Mouse (Mus musculus): ENCODE measurements around the gene Hpse2. TPM values are rescaled to one million over a fixed set of nuclear protein-coding genes. Genes with fewer than 3 reads are reported as not detected.

The Hpse2 gene
- polyA plus RNA-seq, 1 experiment from 2014 or later = 1.1 TPM

DNA sequence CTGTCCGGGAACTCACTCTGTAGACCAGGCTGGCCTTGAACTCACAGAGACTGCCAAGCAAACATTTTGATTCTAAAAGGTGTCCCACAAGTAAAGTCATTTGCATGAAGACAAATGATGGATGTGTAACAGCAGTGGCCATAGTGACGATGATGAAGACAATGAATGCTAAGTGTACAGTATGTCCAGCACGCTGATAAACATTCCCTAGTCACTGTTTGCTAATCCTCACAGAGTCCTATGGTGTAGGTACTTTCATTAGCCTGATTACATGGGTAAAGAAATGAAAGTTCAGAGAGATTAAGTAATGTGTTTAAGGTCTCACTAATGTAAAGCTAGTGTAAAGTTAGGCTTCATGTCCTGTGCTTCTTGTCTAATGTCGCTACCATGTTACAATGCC is 511.6 kb downstream of the Hpse2 start:
- no peak overlapping the region for H3K4me3 ChIP-seq (ENCODE audit: control insufficient read depth in 1 of 2, insufficient read depth in 1 of 2, low read depth in 1 of 2, low read length in 2 of 2)
- H3K27ac ChIP-seq (replicated peaks in 1 of 2; ENCODE audit: control insufficient read depth in 1 of 2, insufficient read depth in 1 of 2, low read depth in 2 of 2, low read length in 2 of 2) = no peak overlapping the region
- peaks cover 2 to 4% of the 10 kb centered on the region in 2 experiments; a peak in 3 of 4 replicates for H3K4me1 ChIP-seq (ENCODE audit: control insufficient read depth in 2 of 2, insufficient read depth in 2 of 2, low read length in 2 of 2)
- no peaks in the 10 kb centered on the region for H3K27me3 ChIP-seq (ENCODE audit: control insufficient read depth, insufficient read depth, low read length)
- no peak for ATAC-seq (ENCODE audit: insufficient number of reproducible peaks, insufficient read depth, low FRiP score, low read depth)
- no peak overlapping the region for H3K4me2 ChIP-seq (ENCODE audit: low read length)
- 78% methylated on average over 4 of the region's 4 CpGs for WGBS
- H3K36me3 ChIP-seq (ENCODE audit: control insufficient read depth, insufficient read depth, low read length) = no peaks in the 10 kb centered on the region
- H3K9ac ChIP-seq (ENCODE audit: low read length) = no peak overlapping the region
- H3K9me3 ChIP-seq (ENCODE audit: control insufficient read depth, low read length) = no peaks in the 10 kb centered on the region

DNA sequence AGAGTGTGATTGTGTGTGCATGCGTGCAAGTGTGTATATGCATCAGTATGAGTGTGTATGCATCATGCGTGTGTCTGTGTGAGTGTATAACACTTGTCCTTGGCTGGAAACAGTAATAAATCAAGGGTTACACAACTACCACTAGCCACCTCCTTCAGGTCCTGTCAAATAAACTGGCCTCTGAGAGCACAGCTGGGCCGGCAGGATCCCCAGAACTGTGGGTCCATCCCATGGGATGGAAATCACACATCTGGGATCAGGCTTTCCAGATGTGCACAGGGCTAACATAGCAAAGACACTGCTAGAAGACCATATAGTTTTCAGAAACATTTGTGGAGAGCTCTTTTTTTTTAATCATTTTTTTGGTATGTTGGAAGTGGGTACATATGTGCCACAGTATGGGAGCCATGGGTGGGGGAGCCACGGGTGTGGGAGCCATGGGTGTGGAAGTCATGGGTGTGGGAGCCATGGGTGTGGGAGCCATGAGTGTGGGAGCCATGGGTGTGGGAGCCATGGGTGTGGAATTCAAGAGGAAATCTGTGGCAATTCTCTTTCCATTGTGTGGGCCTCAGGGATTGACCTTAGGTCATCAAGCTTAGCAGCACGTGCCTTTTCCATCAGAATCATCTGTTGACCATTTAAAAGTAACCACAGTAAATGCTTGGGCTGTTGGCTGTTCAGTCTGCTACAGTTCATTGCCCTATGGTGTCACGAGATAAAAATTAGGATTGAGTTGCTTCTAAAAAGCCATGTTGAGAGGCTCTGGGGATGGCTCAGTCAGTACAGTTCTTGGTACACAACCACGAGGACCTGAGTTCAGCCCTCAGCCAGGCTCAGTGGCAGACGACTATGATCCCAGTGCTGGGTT is 518.3 kb downstream of the Hpse2 start:
- Histone ChIP-seq H3K9ac (ENCODE audit: low read length) (no peak overlapping the region), H3K27me3 (ENCODE audit: control insufficient read depth, insufficient read depth, low read length) (no peaks in the 10 kb centered on the region), H3K36me3 (ENCODE audit: control insufficient read depth, insufficient read depth, low read length) (no peaks in the 10 kb centered on the region), H3K27ac (replicated peaks in 1 of 2; ENCODE audit: control insufficient read depth in 1 of 2, insufficient read depth in 1 of 2, low read depth in 2 of 2, low read length in 2 of 2) (peak overlapping the region in 1 of 2 experiments; percentile 56; a peak in 2 of 4 replicates), H3K4me3 (ENCODE audit: control insufficient read depth in 1 of 2, insufficient read depth in 1 of 2, low read depth in 1 of 2, low read length in 2 of 2) (no peak overlapping the region), H3K4me1 (ENCODE audit: control insufficient read depth in 2 of 2, insufficient read depth in 2 of 2, low read length in 2 of 2) (peaks cover 14 to 16% of the 10 kb centered on the region in 2 experiments), H3K9me3 (ENCODE audit: control insufficient read depth, low read length) (no peaks in the 10 kb centered on the region), H3K4me2 (ENCODE audit: low read length) (no peak overlapping the region)
- ATAC-seq (ENCODE audit: insufficient number of reproducible peaks, insufficient read depth, low FRiP score, low read depth) = peak; percentile 17; the same call in 1 of the 2 replicates
- 63% methylated on average over 8 of the region's 8 CpGs for WGBS

DNA sequence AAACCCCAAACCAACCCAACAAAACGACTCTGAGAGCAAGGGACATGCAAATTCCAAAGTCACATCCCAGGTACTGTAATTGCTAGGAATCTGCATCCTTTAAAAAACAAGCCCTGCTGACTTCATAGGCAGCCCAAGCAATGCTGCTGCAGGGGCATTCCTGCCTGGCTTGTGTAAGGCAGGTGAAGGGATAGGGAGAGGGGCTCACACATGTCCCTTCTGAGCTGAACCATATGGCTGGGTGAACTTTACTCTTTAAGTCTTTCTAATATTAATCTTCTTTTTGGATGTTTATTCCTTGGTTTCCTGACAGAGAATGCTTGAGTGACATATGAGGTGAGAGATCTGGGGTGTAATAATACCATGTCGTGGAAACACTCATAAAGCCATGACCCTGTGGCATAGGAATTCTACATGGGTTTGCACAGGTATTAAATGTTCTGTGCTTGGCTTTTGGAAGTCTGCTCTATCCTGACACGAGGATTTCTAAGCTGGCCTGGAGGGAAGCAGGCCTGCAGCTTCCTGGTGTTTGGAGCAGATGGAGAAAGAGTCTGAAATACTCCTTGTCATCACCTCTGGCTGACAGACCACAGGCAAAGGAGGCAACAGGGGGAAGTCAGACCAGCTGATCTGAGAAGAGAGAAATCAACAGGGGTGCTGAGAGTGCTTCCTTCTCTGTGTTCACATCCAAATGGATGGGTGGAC is 519.0 kb downstream of the Hpse2 start:
- Histone ChIP-seq H3K4me2 (ENCODE audit: low read length) (no peak overlapping the region), H3K4me1 (ENCODE audit: control insufficient read depth in 2 of 2, insufficient read depth in 2 of 2, low read length in 2 of 2) (peaks cover 14 to 16% of the 10 kb centered on the region in 2 experiments), H3K9ac (ENCODE audit: low read length) (no peak overlapping the region), H3K27me3 (ENCODE audit: control insufficient read depth, insufficient read depth, low read length) (no peaks in the 10 kb centered on the region), H3K36me3 (ENCODE audit: control insufficient read depth, insufficient read depth, low read length) (no peaks in the 10 kb centered on the region), H3K4me3 (ENCODE audit: control insufficient read depth in 1 of 2, insufficient read depth in 1 of 2, low read depth in 1 of 2, low read length in 2 of 2) (no peak overlapping the region), H3K27ac (replicated peaks in 1 of 2; ENCODE audit: control insufficient read depth in 1 of 2, insufficient read depth in 1 of 2, low read depth in 2 of 2, low read length in 2 of 2) (peak overlapping the region in 1 of 2 experiments; percentile 56; a peak in 2 of 4 replicates), H3K9me3 (ENCODE audit: control insufficient read depth, low read length) (no peaks in the 10 kb centered on the region)
- 22% methylated on average over 3 of the region's 3 CpGs for WGBS
- ATAC-seq (ENCODE audit: insufficient number of reproducible peaks, insufficient read depth, low FRiP score, low read depth) = peak; percentile 73

DNA sequence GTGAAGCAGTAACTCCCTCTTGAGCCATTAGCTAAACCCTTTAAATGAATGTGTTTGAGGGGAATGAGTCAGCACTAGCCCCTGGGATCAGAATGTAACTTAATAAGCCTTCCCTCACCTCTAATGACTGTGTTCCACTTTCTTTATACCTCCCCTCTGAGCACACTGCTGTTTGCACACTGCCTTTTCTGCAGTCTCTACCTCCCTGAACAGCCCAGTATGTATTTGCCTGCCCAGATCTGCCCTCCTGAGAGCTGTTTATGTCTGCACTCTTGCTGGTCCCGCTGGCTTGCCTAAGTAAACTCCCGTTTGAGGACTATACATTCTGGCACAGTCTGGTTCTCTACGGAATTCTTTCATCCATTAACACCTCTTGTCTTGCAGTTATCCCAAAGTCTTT is 525.1 kb downstream of the Hpse2 start:
- no peak for ATAC-seq (ENCODE audit: insufficient number of reproducible peaks, insufficient read depth, low FRiP score, low read depth)
- no peak overlapping the region for H3K4me3 ChIP-seq (ENCODE audit: control insufficient read depth in 1 of 2, insufficient read depth in 1 of 2, low read depth in 1 of 2, low read length in 2 of 2)
- H3K27me3 ChIP-seq (ENCODE audit: control insufficient read depth, insufficient read depth, low read length) = no peaks in the 10 kb centered on the region

DNA sequence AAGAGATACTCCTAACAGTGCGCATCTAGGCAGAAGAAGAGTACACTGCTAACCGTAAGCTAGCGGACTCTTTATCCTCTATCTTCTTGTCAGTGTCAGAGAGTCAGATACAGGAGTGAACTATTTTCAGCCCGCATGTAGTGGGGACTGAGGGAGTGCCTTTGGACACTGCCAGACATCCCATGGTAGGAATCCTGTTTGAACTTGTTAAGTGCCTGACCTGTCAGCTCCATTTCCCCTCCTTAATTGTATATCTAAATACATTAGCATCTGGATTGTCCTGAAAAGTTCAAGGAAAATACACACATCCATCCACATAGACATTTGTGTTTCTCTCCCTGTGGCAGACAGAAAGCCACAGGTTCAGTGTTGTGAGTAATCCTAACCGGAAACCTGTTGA is 531.1 kb downstream of the Hpse2 start:
- Histone ChIP-seq H3K27ac (replicated peaks in 1 of 2; ENCODE audit: control insufficient read depth in 1 of 2, insufficient read depth in 1 of 2, low read depth in 2 of 2, low read length in 2 of 2) (no peak overlapping the region), H3K4me1 (ENCODE audit: control insufficient read depth in 2 of 2, insufficient read depth in 2 of 2, low read length in 2 of 2) (peaks cover 0 to 3% of the 10 kb centered on the region in 2 experiments; a peak in 1 of 4 replicates), H3K4me3 (ENCODE audit: control insufficient read depth in 1 of 2, insufficient read depth in 1 of 2, low read depth in 1 of 2, low read length in 2 of 2) (no peak overlapping the region), H3K4me2 (ENCODE audit: low read length) (0 out of 2 replicates have a peak overlapping the region, but pooled peaks have one; percentile 16), H3K9me3 (ENCODE audit: control insufficient read depth, low read length) (0 out of 2 replicates have a peak, but pooled peaks cover 3% of the 10 kb centered on the region), H3K27me3 (ENCODE audit: control insufficient read depth, insufficient read depth, low read length) (no peaks in the 10 kb centered on the region), H3K36me3 (ENCODE audit: control insufficient read depth, insufficient read depth, low read length) (no peaks in the 10 kb centered on the region), H3K9ac (ENCODE audit: low read length) (no peak overlapping the region)
- 33% methylated on average over 5 of the region's 5 CpGs for WGBS
- no peak for ATAC-seq (ENCODE audit: insufficient number of reproducible peaks, insufficient read depth, low FRiP score, low read depth)

More for the DNA sequence above, 525.1 kb downstream of the Hpse2 start:
- Histone ChIP-seq H3K4me2 (ENCODE audit: low read length) (no peak overlapping the region), H3K36me3 (ENCODE audit: control insufficient read depth, insufficient read depth, low read length) (no peaks in the 10 kb centered on the region), H3K9ac (ENCODE audit: low read length) (no peak overlapping the region), H3K4me1 (ENCODE audit: control insufficient read depth in 2 of 2, insufficient read depth in 2 of 2, low read length in 2 of 2) (no peaks in the 10 kb centered on the region; a peak in 1 of 4 replicates), H3K9me3 (ENCODE audit: control insufficient read depth, low read length) (no peaks in the 10 kb centered on the region), H3K27ac (replicated peaks in 1 of 2; ENCODE audit: control insufficient read depth in 1 of 2, insufficient read depth in 1 of 2, low read depth in 2 of 2, low read length in 2 of 2) (no peak overlapping the region)
- WGBS = 45% methylated on average over 3 of the region's 3 CpGs

DNA sequence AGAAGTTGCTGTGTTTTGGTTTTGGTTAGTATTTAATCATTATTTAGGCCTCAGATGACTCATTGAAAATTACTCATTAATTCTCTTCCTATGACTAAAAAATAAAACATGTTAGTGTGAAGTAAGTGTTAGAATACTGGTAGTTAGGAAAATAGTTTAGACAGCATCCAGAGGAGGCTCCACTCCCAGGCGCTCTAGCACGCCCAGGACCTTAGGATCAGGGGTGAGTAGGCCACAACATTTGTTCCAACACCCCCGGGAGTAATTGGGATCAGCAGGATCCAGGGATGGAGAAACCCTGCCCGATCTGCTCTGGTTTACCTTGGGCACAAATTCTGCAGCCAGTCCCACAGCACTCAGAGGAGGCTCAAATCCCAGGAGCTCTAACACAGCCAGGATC is 532.5 kb downstream of the Hpse2 start:
- Histone ChIP-seq H3K36me3 (ENCODE audit: control insufficient read depth, insufficient read depth, low read length) (no peaks in the 10 kb centered on the region), H3K4me2 (ENCODE audit: low read length) (no peak overlapping the region), H3K4me3 (ENCODE audit: control insufficient read depth in 1 of 2, insufficient read depth in 1 of 2, low read depth in 1 of 2, low read length in 2 of 2) (no peak overlapping the region), H3K27me3 (ENCODE audit: control insufficient read depth, insufficient read depth, low read length) (no peaks in the 10 kb centered on the region), H3K27ac (replicated peaks in 1 of 2; ENCODE audit: control insufficient read depth in 1 of 2, insufficient read depth in 1 of 2, low read depth in 2 of 2, low read length in 2 of 2) (no peak overlapping the region), H3K4me1 (ENCODE audit: control insufficient read depth in 2 of 2, insufficient read depth in 2 of 2, low read length in 2 of 2) (peaks cover 0 to 3% of the 10 kb centered on the region in 2 experiments; a peak in 1 of 4 replicates), H3K9me3 (ENCODE audit: control insufficient read depth, low read length) (0 out of 2 replicates have a peak, but pooled peaks cover 3% of the 10 kb centered on the region), H3K9ac (ENCODE audit: low read length) (no peak overlapping the region)
- 84% methylated on average over 4 of the region's 4 CpGs for WGBS
- no peak for ATAC-seq (ENCODE audit: insufficient number of reproducible peaks, insufficient read depth, low FRiP score, low read depth)

DNA sequence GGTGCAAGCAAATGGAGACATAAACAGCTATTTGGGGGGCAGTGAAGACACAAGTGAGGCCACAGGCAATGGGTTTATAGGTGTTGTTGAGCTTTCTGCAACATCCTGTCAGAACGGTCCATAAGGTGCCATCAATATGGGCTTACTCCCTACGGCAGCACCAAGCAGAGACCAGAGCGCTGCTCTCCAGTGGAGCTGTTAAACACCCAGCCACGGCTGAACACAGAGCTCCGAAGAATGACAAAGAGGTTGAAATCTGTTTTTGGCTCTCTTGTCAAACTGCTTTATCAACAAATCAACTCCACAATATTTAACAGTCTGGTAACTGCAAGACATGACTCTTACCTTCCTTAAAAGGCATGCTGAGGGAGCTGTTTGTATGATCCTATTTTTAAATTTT is 537.7 kb downstream of the Hpse2 start:
- no peaks in the 10 kb centered on the region for H3K36me3 ChIP-seq (ENCODE audit: control insufficient read depth, insufficient read depth, low read length)
- peaks cover 2 to 4% of the 10 kb centered on the region in 2 experiments; a peak in 3 of 4 replicates for H3K4me1 ChIP-seq (ENCODE audit: control insufficient read depth in 2 of 2, insufficient read depth in 2 of 2, low read length in 2 of 2)
- no peak overlapping the region for H3K9ac ChIP-seq (ENCODE audit: low read length)
- H3K4me2 ChIP-seq (ENCODE audit: low read length) = no peak overlapping the region
- WGBS = 44% methylated on average over 5 of the region's 5 CpGs
- H3K4me3 ChIP-seq (ENCODE audit: control insufficient read depth in 1 of 2, insufficient read depth in 1 of 2, low read depth in 1 of 2, low read length in 2 of 2) = no peak overlapping the region
- no peak for ATAC-seq (ENCODE audit: insufficient number of reproducible peaks, insufficient read depth, low FRiP score, low read depth)
- no peak overlapping the region for H3K27ac ChIP-seq (replicated peaks in 1 of 2; ENCODE audit: control insufficient read depth in 1 of 2, insufficient read depth in 1 of 2, low read depth in 2 of 2, low read length in 2 of 2)
- 0 out of 2 replicates have a peak, but pooled peaks cover 3% of the 10 kb centered on the region for H3K9me3 ChIP-seq (ENCODE audit: control insufficient read depth, low read length)
- H3K27me3 ChIP-seq (ENCODE audit: control insufficient read depth, insufficient read depth, low read length) = no peaks in the 10 kb centered on the region
